Mouse (Mus musculus) spleen, adult 2 months (tissue): ENCODE measurements around the gene Ttll4. TPM values are rescaled to one million over a fixed set of nuclear protein-coding genes. Genes with fewer than 3 reads are reported as not detected.

ENCODE experiments used
- DNase-seq, 2 experiments: peaks; one replicate each; pipeline versions ENCODE4 v3.0.0 to v3.0.0-alpha.2; 2012 to 2021; ENCODE audit warnings: low spot score in 2 of 2, low read depth in 1 of 2
- H3K27ac ChIP-seq: fragments of 200-500 bp; 2 replicates; pipeline ENCODE4 v1.5.1; 2012; ENCODE audit warnings: low read length, inconsistent platforms; ENCODE audit not compliant: insufficient read depth
- H3K27me3 ChIP-seq: fragments of 200-500 bp; 2 replicates; pipeline ENCODE4 v1.6.1; 2012; ENCODE audit warnings: mild to moderate bottlenecking, moderate library complexity, low read length, inconsistent platforms; ENCODE audit not compliant: control insufficient read depth, insufficient read depth
- H3K36me3 ChIP-seq: fragments of 200-500 bp; 2 replicates; pipeline ENCODE4 v1.6.1; 2012; ENCODE audit warnings: mild to moderate bottlenecking, low read length, inconsistent platforms; ENCODE audit not compliant: control insufficient read depth, insufficient read depth
- H3K4me1 ChIP-seq: fragments of 200-500 bp; 2 replicates; pipeline ENCODE4 v1.6.1; 2011; ENCODE audit warnings: inconsistent platforms; ENCODE audit not compliant: control insufficient read depth, insufficient read depth, insufficient read length
- H3K4me3 ChIP-seq: fragments of 200-500 bp; 2 replicates; pipeline ENCODE4 v1.5.1; 2011; ENCODE audit warnings: mild to moderate bottlenecking, inconsistent platforms; ENCODE audit not compliant: insufficient read depth, insufficient read length; ENCODE audit errors: extremely low read depth
- CTCF ChIP-seq: fragments of 200-500 bp; IDR thresholded peaks from 2 replicates; pipeline ENCODE4 v1.5.1; 2011; ENCODE audit warnings: mild to moderate bottlenecking, inconsistent platforms; ENCODE audit not compliant: insufficient read depth, insufficient read length, insufficient replicate concordance; ENCODE audit errors: extremely low read depth
- POLR2A ChIP-seq: fragments of 200-500 bp; IDR thresholded peaks from 2 replicates; pipeline ENCODE4 v1.6.1; 2011; ENCODE audit warnings: low read depth, low read length, inconsistent platforms
- WGBS: fragments of 180-500 bp; shearing (Covaris S2); methylation state at CpG from one replicate; pipeline ENCODE4 v1.1.7; 2018; 5-methylcytosine and 5-hydroxymethylcytosine counted together
- polyA plus RNA-seq: library from polyadenylated mRNA; depleted of rRNA; stranded (reverse); fragments of >200 nt; gene quantifications from 2 replicates; pipeline ENCODE4 v1.2.3, GENCODE M21; 2012; rRNA removed

The Ttll4 gene
- polyA plus RNA-seq, 1 experiment, result 10.4 TPM

DNA sequence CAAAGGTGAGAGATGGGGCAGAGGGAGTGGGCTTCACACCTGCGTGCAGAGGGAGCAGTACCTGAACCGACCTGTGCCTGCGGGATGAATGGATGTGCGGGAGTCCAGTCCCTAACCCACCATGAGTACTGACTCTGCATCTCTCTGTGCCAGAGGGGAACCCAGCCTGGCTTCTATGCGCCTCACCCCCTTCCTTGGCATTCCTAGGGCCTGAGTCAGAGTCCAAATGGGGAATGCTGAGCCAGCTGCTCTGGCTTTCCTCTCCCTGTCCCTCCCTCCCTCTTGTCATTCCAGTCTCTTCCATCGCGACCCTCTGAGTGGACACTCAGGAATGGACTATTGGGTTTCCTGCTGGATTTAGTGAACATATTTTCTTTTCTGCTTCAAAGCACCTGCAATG is 87.8 kb downstream of the Ttll4 start:
- H3K27me3 ChIP-seq, result no peaks in the 10 kb centered on the region
- no peak overlapping the region for H3K27ac ChIP-seq
- DNase-seq, result no peak
- H3K4me3 ChIP-seq, result no peak overlapping the region
- H3K36me3 ChIP-seq, result no peaks in the 10 kb centered on the region
- peaks cover 8% of the 10 kb centered on the region; the same call in 1 of the 2 replicates for H3K4me1 ChIP-seq
- TF ChIP-seq POLR2A (no peak), CTCF (no peak)
- 86% methylated on average over 7 of the region's 7 CpGs for WGBS

DNA sequence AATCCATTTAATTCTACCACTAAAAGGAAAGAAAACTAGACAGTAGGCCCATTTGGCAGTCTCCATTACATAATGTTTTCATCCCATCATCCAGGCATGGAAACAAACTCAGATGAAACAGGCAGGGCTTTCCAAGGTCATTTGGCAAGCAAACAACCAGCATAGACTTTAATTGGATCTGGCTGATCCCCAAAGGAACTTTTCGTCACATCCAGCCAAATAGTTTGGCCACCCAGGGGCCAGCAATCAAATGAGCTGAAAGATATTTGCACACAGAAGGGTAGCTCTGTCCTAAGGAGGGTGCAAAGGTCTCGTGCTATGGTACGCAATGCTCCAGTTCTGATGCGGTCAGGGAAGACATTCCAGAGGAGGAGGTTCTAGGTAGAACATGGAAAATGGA is 89.1 kb downstream of the Ttll4 start:
- Histone ChIP-seq H3K4me1 (peaks cover 8% of the 10 kb centered on the region; the same call in 1 of the 2 replicates), H3K4me3 (no peak overlapping the region), H3K27me3 (no peaks in the 10 kb centered on the region), H3K36me3 (no peaks in the 10 kb centered on the region), H3K27ac (no peak overlapping the region)
- no peak for TF ChIP-seq CTCF
- no peak for DNase-seq
- WGBS, result 88% methylated on average over 4 of the region's 4 CpGs

DNA sequence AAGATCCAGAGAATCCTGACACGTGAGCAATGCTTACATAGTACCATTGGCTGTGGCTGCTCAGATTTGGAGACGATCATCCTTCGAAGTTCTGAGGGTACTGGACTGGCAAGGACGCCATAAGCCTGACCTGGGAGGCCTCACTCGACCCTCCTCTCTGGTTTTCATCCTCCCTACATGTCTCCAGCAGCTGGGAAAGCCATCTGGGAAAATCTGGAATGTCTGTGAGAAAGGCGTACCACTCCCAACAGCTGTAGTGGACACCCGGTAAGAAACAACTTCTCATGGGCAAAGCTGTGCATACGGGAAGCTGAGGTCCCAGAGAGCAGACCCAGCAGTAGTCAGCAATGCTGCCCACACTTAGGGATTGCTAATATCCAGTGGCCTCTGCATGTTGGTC is 90.6 kb downstream of the Ttll4 start:
- WGBS, result 88% methylated on average over 8 of the region's 8 CpGs
- no peaks in the 10 kb centered on the region for H3K27me3 ChIP-seq
- no peak overlapping the region for H3K4me3 ChIP-seq
- H3K36me3 ChIP-seq, result no peaks in the 10 kb centered on the region
- TF ChIP-seq CTCF, result no peak
- TF ChIP-seq POLR2A, result no peak
- H3K4me1 ChIP-seq, result peaks cover 8% of the 10 kb centered on the region; the same call in 1 of the 2 replicates
- DNase-seq, result no peak
- H3K27ac ChIP-seq, result no peak overlapping the region

DNA sequence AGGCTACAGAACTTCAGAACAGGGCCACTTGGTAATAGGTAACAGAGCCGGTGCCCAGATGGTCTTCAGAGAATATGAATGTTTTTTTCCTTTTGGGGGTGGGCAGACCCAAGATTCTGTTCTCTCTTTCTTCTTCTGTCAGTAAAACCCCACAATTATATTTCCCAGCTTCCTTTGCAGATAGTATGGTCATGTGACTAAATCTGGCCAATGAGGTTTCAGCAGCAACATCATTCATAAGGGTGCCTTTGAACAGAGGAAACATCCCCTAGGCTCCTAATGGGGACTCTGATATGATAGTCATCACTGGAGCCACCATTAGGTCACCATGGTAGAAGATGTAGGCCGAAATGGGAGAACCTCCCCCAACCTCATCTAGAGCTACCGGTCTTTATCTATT is 91.3 kb downstream of the Ttll4 start:
- TF ChIP-seq CTCF (no peak), POLR2A (no peak)
- Histone ChIP-seq H3K4me1 (peaks cover 8% of the 10 kb centered on the region; the same call in 1 of the 2 replicates), H3K27me3 (no peaks in the 10 kb centered on the region), H3K36me3 (no peaks in the 10 kb centered on the region), H3K4me3 (no peak overlapping the region), H3K27ac (no peak overlapping the region)
- DNase-seq, result no peak
- 90% methylated on average over 3 of the region's 3 CpGs for WGBS

Other genes with a start within 250 kb of the Ttll4 start
- gene Cnot9, start 155.7 kb upstream of the Ttll4 start, polyA plus RNA-seq, result 12.6 and 14.8 TPM in 2 replicates
- not detected in 2 replicates for gene Plcd4, start 118.9 kb upstream of the Ttll4 start, polyA plus RNA-seq
- gene Usp37, start 117.5 kb upstream of the Ttll4 start, polyA plus RNA-seq, result 2.5 and 2.7 TPM in 2 replicates
- 13.5 and 14.2 TPM in 2 replicates for gene Zfp142, start 73.5 kb upstream of the Ttll4 start, polyA plus RNA-seq
- gene Bcs1l, start 73.5 kb upstream of the Ttll4 start, polyA plus RNA-seq, result 7.9 and 9.3 TPM in 2 replicates
- gene Rnf25, start 60.3 kb upstream of the Ttll4 start, polyA plus RNA-seq, result 31.4 and 33.5 TPM in 2 replicates
- gene Stk36, start 60.3 kb upstream of the Ttll4 start, polyA plus RNA-seq, result 0.56 and 0.92 TPM in 2 replicates
- gene Cyp27a1, start 51.8 kb downstream of the Ttll4 start, polyA plus RNA-seq, result 23.2 and 25.0 TPM in 2 replicates
- gene Prkag3, start 87.5 kb downstream of the Ttll4 start, polyA plus RNA-seq, result 0.06 and 0.18 TPM in 2 replicates
- gene Wnt6, start 110.1 kb downstream of the Ttll4 start, polyA plus RNA-seq, result 1.9 and 2.0 TPM in 2 replicates
- 3.1 and 3.2 TPM in 2 replicates for gene Wnt10a, start 129.8 kb downstream of the Ttll4 start, polyA plus RNA-seq
- gene Cdk5r2, start 193.2 kb downstream of the Ttll4 start, polyA plus RNA-seq, result not detected in 2 replicates
- gene Fev, start 223.7 kb downstream of the Ttll4 start, polyA plus RNA-seq, result 0.08 TPM in 1 of 2 replicates, not detected in the other
- not detected in 2 replicates for gene Cryba2, start 231.4 kb downstream of the Ttll4 start, polyA plus RNA-seq